Mouse (Mus musculus) MEL (cell line): Measurements from ENCODE around the gene Tnfrsf13b.

ENCODE experiments used
- CTCF ChIP-seq, 3 experiments: IDR thresholded peaks in 2 of 3; conservative IDR thresholded peaks in 1 of 3; 2 replicates each; pipeline ENCODE4 v1.5.1; 2011 to 2012; ENCODE audit warnings: low read length in 3 of 3, low read depth in 2 of 3, mild to moderate bottlenecking in 2 of 3, improper control_type of control experiment in 1 of 3, inconsistent platforms in 1 of 3, mixed read lengths in 1 of 3, moderate library complexity in 1 of 3; ENCODE audit not compliant: control insufficient read depth in 1 of 3, insufficient read depth in 1 of 3, poor library complexity in 1 of 3, severe bottlenecking in 1 of 3
- EP300 ChIP-seq, 2 experiments: IDR thresholded peaks; 2 replicates each; pipeline ENCODE4 v1.6.1; 2011; ENCODE audit warnings: improper control_type of control experiment in 2 of 2, low read length in 2 of 2, low read depth in 1 of 2, mild to moderate bottlenecking in 1 of 2
- POLR2A ChIP-seq, 2 experiments: IDR thresholded peaks; 2 replicates each; pipeline ENCODE4 v1.6.1; 2011 to 2012; ENCODE audit warnings: low read length in 2 of 2, mild to moderate bottlenecking in 2 of 2, control low read depth in 1 of 2, improper control_type of control experiment in 1 of 2, low read depth in 1 of 2, moderate library complexity in 1 of 2; ENCODE audit not compliant: control insufficient read depth in 1 of 2, insufficient read depth in 1 of 2, poor library complexity in 1 of 2
- POLR2AphosphoS2 ChIP-seq: IDR thresholded peaks from 2 replicates; pipeline ENCODE4 v1.6.1; 2011; ENCODE audit warnings: low read length, improper control_type of control experiment
- RCOR1 ChIP-seq: IDR thresholded peaks from 2 replicates; pipeline ENCODE4 v1.6.1; 2012; ENCODE audit warnings: low read depth, mild to moderate bottlenecking, inconsistent platforms, low read length, improper control_type of control experiment
- SIN3A ChIP-seq: IDR thresholded peaks from 2 replicates; pipeline ENCODE4 v1.6.1; 2012; ENCODE audit warnings: low read length, improper control_type of control experiment, inconsistent platforms
- SMC3 ChIP-seq: IDR thresholded peaks from 2 replicates; pipeline ENCODE4 v1.6.1; 2011; ENCODE audit warnings: low read depth, low read length, improper control_type of control experiment

GRCm38 (mm10) chr11:61145551-61145950 lies 19.0 kb downstream of the Tnfrsf13b start:
- TF ChIP-seq POLR2AphosphoS2, result no peak
- no peak for TF ChIP-seq SIN3A
- no peak for TF ChIP-seq RCOR1
- TF ChIP-seq CTCF (IDR thresholded peaks at IDR 0.05 in 2 of 3, conservative IDR thresholded peaks at IDR 0.05 in 1 of 3; ENCODE audit: control insufficient read depth in 1 of 3, insufficient read depth in 1 of 3, low read depth in 2 of 3, low read length in 3 of 3, poor library complexity in 1 of 3, severe bottlenecking in 1 of 3), result no peak
- TF ChIP-seq EP300 (IDR thresholded peaks at IDR 0.05; ENCODE audit: low read depth in 1 of 2, low read length in 2 of 2), result no peak
- no peak for TF ChIP-seq SMC3
- no peak for TF ChIP-seq POLR2A (IDR thresholded peaks at IDR 0.05; ENCODE audit: control insufficient read depth in 1 of 2, insufficient read depth in 1 of 2, low read depth in 1 of 2, low read length in 2 of 2, poor library complexity in 1 of 2)
